Mouse (Mus musculus) bone marrow, adult 2 months (tissue): ENCODE results near the gene Dnaaf5.

Experiments used
- CTCF ChIP-seq: fragments of 200-500 bp; IDR thresholded peaks from 2 replicates; pipeline ENCODE4 v1.5.1; 2011; ENCODE audit warnings: low read length, control low read depth; ENCODE audit not compliant: control insufficient read depth, insufficient read depth
- POLR2A ChIP-seq: fragments of 200-500 bp; IDR thresholded peaks from 2 replicates; pipeline ENCODE4 v1.6.1; 2011; ENCODE audit warnings: low read depth, mild to moderate bottlenecking, control low read depth, low read length, borderline replicate concordance; ENCODE audit not compliant: control insufficient read depth

DNA sequence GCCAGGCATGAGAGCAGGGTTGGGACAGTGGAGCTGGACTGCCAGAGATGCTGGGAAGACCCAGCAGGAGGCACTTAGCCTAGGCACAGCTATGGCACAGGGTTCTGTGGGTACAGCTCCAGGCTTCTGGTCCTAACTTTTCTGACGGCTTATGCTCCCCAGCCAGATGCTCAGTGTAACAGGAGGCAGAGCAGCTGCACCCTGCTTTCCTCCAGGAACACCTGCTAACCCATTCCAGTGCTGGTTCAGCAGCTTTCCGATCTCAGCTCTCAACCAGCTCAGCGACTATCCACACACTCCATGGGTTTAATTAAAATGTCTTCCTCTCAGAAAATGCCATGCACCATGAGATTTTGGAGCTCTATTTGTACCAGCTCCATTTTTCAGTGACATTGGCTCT lies 66.8 kb downstream of the Dnaaf5 start:
- no peak for TF ChIP-seq CTCF
- TF ChIP-seq POLR2A = no peak
